Mouse (Mus musculus): ENCODE results near the gene Mttp.

The Mttp gene

DNA sequence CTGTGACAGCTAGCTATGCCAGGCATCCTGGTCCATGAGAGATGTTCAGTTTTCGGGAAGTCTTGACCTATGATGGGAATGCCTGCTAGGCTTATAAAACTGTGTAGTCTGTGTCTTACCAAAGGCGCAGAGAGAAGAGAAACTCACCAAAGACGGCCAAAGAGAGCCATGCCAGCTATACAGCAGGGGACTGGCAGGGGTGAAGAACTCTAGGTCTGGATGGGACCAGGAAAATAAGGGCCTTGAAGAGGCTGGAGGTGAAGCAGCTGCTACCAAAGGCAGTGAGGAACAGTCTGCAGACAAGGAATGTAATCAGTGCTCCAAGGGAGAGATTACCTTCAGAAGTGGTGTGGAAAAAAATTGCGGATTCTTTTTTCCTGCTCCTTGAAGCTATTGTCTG is 60.9 kb downstream of the Mttp start:
- no peak for DNase-seq (ENCODE audit: low spot score in 2 of 2)

DNA sequence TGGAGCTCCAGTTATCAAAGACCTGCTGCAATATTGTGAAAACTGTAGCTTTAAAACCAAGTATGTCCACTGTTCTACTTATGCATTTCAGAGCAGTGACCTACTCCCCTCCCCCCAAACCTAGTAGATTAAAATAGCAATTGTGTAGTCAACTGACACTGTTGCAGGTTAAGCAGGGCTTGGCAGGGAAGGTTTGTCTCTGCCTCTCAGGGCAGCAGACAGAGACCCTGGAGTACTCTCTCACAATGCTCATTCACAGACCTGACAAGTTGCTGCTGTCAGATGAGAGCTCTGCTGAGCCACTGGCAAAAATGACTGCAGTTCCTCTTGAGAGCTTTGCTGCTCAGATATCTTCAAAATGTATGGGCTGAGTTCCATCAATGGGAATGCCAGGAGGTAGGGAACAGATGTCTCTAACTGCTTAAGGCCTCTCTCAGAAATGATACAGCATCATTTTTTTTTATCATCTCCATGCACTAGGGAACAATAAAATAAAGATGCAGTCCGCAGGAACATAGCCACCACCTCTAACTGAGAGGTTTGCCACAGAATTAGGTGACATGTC is 61.6 kb downstream of the Mttp start:
- no peak for DNase-seq (ENCODE audit: low spot score in 2 of 2)

DNA sequence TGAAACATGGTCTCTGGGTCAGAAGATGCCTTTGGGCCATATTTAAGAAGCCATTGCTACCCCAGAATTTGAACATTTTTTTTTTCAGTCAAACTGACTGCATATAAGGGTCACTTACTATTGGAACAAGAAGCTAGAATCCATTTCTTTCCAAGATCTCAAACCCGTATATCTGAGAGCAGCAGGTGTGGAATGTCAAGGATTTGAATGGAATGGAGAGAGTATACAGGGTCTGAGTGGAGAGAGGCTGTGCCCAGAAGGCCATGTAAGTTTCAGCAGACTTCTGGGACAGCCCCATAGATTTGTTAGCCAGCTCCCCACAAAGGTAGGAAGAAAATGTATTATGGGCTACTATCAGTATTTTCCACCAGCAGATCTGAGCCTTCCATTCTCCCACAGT is 66.1 kb downstream of the Mttp start:
- no peak for DNase-seq (ENCODE audit: low spot score in 2 of 2)

DNA sequence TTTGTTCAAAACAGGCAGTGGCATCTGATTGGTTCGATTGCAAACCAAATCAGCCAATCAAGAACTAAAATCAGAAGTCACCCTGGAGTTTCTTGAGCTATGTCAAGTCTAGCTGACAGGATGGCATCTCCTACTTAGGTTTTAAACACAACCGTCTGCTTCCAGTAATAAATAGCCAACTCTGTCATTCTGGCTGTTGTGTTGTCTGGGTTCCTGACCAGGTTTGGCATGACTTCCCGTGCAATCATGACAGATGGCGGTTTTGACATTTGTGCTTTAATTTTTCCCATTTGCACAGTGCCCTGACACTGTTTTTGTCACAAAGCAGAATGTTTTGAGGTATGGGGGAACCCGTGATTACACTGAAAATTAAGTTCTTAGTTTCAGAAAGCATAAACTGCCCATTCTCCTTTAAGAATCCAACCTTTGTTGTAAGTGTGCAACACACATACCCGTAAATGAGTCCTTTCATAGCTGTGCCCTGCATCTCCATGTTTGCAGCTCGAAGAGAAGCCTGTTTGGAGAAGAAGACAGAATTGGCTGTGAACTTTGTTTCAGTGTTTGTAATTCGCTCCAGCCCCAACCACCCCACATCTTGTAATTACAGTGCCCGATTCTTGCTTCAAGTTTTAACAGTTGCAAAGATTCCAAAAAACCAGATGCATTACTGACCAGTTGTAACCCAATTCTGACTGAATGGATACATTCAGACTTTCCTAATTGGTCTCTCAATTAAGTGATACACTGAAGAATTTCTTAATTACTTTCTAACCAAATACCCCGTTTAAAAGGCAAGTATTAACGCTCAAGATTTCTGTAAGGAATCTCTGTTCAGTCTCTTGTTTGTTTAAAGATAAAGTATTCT is 67.1 kb downstream of the Mttp start:
- DNase-seq (ENCODE audit: low spot score in 2 of 2): no peak

DNA sequence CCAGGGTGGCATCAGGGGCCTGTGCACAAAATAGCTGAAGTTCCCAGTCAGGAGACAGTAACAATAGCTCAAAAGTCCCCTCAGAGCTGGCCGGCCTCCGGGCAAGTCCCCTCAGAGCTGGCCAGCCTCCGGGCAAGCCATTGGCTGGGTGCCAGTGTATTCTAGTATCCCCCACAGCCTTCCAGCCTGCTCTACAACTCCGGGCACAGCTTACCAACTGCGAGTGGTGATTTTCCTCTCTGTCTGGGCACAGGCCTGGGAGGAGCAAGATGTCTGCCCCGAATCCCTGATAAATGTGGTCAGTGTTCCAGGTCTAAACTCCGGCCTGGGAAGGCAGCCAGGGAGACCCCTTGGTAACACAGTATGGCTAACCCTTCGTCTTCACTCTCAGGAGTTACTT is 69.6 kb downstream of the Mttp start:
- no peak for DNase-seq (ENCODE audit: low spot score in 2 of 2)

DNA sequence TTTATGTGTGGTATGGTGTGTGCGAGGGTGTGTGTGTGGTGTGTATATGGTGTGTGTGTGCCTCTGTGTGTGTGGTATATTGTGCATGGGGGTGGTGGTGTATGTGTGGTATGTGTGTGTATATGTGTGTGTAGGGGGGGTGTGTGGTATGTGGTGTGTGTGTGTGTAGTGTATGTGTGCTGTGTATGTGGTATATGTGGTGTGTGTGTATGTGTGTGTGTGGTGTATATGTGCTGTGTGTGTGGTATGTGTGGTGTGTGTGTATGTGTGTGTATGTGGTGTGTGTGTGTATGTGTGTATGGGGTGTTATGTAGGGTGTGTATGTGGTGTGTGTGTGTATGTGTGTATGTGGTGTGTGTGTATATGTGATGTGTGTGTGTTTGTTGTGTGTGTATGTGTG is 70.6 kb downstream of the Mttp start:
- no peak for DNase-seq (ENCODE audit: low spot score in 2 of 2)

DNA sequence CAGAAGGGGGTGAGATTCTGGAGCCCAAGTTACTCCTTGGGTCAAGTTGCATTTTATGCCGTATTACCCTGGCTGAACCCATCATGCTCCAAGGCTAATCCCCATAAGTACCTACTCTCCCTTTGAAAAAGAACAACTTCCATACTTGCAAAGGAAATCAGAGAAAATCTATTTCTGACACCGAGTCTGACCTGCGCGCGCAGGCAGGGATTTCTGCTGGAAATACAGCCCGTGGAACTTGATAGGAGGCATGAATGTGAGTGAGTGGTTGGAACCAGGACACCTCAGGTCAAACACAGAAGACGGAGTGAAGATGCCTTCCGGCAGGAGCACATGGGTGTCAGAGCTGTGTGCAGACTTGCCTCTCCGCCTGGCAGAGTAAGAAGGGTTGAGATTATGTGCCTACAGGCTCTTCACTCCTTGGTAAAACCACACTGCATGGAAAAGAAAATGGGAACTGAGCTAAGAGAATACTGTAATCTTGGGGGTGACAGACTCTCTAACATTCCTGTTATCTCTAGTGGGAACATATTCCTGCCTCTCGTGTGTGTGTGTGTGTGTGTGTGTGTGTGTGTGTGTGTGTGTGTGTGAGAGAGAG is 73.2 kb downstream of the Mttp start:
- DNase-seq (ENCODE audit: low spot score in 2 of 2): no peak

DNA sequence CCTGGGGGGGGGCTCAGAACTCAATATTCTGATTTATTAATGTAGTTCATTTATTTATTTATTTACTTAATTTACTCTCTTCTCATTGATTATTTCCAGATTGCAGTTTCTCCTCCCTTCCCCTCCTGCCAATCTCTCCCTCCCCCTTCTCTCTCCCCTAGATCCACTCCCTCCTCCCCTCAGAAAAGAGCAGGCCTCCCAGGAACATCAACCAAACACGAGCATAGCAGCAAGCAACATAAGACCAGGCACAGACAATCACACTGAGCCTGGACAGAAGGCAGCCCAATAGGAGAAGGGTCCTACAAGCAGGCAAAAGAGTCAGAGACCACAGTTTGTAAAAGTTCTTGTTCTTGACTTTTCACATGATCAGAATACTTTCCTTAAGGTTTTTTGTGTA is 73.8 kb downstream of the Mttp start:
- DNase-seq (ENCODE audit: low spot score in 2 of 2): no peak

DNA sequence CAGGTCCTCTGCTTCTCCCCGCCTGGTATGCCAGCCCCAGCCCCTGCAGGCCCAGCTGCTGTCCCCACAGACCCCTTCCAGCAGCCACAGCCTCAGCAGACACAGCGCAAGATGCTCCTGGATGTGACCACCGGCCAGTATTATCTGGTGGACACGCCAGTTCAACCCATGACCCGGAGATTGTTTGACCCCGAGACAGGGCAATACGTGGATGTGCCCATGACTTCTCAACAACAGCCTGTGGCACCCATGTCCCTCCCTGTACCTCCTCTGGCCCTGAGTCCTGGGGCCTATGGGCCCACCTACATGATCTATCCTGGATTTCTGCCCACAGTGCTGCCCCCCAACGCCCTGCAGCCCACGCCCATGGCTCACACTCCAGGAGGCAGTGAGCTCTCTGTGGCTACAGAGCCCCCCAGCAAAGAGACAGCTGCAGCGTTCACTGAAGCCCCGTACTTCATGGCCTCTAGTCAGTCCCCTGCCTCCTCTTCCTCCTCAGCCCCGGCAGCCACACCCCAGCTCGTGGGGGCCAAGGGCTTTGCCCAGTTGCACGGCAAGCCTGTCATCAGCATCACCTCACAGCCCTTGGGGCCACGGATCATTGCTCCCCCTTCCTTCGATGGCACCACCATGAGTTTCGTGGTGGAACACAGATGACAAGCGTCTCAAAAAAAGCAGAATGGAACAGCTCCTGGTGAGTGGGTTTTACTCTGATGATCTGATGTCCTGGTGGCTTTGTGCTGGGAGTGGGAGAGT is 74.8 kb downstream of the Mttp start:
- DNase-seq (ENCODE audit: low spot score in 2 of 2): no peak

DNA sequence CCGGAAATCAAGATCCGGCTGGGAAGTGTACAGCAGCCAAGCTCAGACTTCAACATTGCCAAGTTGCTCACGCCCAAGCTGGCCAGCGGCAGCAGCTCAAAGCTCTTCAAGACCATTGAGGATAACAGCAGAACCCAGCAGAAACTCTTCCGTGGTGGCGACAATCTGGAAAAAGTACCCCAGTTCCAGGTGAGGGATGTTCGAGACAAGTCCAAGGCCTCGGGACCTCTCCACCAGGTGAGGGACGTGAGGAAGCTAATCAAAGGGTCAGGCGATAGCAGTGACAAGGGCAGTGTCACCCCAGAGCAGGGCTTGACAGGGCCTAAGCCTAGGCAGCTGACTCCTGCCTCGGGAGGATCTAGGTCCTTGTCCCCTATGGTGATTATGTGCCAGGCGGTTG is 76.7 kb downstream of the Mttp start:
- no peak for DNase-seq (ENCODE audit: low spot score in 2 of 2)

DNA sequence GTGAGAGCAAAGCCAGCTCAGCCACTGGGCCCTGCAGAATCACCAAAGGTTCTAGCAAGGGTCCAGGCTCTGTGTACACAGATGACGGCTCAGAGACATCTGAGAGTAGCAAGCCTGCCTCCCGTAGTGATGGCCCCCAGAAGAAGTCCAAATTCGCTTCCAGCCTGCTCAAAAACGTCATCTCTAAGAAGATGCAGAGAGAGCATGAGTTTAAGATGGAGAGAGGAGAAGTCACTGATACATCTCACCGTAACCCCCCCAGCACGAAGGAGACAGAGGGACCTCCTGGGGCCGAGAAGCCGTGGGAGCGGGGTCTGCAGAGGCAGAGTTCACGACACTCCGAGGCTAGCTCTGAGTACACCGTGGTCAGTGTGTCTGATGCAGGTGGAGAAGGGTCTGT is 77.5 kb downstream of the Mttp start, which contains the start of gene Gm5105:
Gene Gm5105 (minus strand): TSS at position 101 of the 400 bp plus-strand sequence.
- no peak for DNase-seq (ENCODE audit: low spot score in 2 of 2)

DNA sequence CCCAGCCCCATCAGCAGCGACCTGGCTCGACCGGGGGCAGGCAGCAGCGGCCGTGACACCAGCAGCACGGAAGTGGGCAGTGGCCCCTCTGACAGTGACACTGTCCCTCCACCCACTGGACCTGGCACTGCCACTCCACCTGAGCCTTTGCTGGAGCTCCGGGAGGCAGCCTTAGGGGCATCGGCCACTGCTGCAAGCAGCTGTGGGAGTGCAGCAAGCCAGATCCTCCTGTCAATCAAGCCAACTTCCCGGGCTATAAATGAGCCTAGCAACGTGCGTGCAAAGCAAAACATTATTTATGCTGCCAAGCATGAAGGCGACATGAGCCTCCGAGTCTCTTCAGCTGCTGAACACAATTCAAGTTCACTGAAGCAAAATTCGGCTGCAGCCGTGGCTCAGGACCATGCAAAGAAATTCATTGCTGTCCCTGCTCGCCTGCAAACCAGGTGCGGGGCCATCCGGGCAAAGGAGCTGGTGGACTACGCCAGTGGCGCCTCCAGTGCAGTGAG is 78.4 kb downstream of the Mttp start:
- no peak for DNase-seq (ENCODE audit: low spot score in 2 of 2)

DNA sequence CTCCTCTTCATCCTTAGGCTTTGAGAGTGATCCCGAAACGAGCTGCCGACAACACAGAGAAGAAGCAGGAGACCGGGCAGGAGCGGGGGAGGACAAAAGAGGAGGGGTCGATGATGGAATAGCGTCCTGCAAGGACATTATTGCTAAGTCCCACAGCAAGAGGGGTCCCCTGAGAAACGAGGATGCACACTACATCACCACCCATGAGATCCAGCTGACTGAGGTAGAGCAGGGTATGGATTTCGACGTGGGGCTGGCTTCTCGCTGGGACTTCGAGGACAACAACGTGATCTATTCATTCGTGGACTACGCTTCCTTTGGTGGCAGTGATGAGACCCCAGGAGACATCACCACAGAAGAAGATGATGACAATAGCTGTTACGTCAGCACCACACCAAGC is 78.8 kb downstream of the Mttp start:
- DNase-seq (ENCODE audit: low spot score in 2 of 2): no peak

DNA sequence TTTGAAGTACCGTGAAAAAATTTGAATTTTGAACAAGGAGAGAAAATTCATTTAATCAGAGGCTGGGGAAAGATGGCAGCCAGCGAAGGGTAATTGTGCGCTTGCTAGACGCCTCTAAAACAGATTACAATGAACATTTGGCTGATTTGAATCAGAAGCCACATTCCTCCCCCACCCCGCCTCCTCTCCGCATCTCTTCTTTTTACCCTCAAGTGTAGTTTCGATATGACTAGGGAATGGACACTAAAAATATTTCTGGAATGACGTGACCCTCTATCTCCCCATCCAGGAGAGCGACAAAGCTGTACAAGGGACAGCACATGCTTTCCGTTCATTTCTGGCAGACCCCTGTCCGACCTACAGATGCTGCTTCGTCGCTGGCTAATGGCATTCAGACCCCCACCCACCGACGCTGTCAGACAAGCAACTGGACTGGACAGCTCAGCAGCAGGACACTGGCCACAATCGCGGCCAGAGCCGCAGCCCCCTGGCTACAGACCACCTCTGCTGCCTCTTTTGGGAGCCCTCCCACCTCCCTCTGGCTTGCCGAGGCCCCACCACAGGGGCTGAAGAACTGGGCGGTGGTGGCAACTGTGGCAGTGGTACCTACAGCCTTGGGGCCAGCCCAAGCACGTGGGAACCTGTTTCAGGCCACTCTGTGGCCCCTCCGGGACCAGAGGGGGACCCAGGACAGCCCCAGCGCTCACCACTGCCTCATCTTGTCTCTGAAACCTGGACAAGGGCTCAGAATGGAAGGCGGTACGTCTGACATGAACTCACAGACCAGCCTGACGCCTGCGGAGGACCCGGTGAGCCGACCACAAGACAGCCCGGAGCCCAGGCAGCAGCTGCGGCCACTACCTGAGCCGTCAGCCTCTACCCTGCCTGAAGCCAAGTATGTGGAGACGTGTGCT is 79.8 kb downstream of the Mttp start, which contains the start of gene 1110002E22Rik:
Gene 1110002E22Rik (plus strand): TSS at position 321 of the 914 bp plus-strand sequence.
- DNase-seq (ENCODE audit: low spot score in 2 of 2): no peak

DNA sequence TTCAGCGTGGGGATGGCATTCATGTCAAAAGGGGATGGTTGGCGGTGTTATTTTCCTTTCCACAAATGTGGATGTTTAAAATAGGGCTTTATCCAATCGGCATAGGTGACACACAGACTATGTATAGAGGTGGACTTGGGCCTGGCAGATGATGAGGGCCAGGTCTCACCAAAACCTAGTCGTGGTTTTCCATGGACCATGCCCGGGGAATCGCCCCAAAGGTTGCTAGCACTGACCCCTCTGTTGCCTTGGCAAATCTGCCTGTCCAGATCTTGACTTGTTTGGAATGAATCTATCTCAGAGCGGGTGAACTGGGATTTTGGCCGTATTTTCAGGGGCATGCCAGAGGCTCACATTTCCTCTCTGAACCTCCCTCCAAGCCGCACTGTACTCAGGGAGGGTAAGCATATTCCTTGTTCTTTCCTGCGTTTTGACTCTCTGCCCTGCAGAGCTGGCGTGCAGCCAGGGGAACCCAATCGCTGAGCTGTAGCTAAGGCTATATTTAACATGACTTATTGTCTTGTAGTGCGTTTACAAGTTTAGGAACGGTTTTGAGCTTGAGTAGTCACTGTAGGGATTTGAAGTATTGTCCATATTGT is 80.9 kb downstream of the Mttp start:
- no peak for DNase-seq (ENCODE audit: low spot score in 2 of 2)

DNA sequence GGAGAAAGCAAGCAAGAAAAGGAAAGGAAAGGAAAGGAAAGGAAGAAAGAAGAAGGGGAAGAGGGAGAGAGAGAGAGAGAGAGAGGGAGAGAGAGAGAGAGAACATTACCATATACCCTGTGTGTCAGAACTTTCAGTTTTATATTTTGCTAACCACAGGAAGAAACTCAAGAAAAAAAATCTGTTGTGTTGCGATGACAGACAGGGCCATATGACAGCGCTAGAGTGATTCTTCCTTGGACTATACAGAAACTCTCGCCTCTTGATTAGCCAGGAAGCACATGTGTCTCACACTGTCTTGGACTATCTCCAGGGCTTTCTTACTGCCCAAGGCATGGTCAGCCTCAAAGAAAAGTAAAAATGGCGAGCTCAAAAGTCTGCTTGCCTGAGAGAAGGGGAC is 82.1 kb downstream of the Mttp start:
- no peak for DNase-seq (ENCODE audit: low spot score in 2 of 2)

DNA sequence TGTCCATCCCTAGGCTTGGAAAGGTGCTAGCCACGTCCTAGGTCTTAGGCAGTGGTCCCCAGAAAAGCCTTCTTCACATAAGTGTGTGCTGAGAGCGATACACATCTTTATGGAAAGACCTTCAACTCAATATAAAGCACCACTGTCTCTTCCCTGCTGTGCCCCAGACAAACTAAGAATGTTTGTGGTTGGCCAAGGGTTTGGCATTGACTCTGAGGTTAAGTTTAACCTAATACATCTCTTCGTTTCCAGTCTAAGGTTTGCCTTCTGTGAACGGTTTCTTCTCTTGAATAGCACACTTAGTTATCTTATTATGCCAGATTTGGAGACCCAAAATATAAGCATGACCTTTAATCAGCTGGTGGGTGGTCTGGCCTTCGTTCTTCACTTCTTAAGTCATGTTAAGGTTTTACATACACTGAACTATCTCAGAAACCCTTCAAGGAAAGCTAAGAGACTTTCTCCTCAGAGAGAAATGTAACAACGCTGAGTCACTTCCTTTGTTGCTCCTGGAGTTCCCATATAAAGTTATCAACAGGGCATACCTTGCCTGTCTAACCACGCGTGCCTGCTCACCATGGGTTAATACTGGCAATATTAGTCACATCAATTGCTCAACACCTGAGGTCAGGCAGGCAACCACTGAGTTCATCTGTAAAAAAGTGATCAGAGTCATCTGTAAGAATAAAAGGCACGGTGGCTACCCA is 83.4 kb downstream of the Mttp start:
- no peak for DNase-seq (ENCODE audit: low spot score in 2 of 2)

DNA sequence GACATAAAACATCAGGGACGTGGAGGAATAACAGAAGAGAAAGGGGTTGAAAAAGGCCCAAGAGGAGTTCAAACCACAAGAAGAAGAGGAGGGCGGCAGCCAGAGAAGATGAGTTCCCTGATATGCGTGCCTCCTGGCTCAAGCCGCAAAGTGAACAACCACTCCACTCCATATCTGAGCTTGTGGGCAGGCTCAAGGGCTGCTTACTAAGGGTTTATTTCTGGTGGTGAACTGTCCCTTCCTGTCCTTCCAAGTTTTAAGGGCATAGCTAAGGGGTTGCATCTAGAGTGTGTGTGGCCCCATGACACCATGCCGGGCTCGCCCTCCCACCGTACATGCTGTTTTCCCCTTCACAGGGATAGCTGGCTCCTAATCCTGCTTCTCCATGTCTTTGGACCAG is 84.3 kb downstream of the Mttp start:
- DNase-seq (ENCODE audit: low spot score in 2 of 2): no peak

DNA sequence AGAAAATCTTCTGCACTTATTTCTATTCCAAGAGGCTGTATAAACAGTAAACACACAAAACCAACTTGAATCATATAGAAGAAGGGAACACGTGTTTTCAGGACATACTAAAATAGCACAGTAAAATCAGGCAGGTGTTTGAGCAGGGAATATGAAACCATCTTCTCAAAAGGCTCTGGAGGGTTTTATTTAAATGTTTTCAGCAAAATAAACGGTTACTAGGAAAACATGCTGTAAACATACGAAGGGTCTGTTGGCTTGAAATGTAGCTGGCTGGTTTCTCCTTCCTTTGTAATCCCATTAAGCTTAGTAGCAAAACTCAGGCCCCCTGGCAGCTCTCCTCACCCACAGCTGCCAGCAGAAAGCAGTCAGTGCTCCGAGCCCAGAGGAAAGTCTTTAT is 86.5 kb downstream of the Mttp start:
- no peak for DNase-seq (ENCODE audit: low spot score in 2 of 2)

DNA sequence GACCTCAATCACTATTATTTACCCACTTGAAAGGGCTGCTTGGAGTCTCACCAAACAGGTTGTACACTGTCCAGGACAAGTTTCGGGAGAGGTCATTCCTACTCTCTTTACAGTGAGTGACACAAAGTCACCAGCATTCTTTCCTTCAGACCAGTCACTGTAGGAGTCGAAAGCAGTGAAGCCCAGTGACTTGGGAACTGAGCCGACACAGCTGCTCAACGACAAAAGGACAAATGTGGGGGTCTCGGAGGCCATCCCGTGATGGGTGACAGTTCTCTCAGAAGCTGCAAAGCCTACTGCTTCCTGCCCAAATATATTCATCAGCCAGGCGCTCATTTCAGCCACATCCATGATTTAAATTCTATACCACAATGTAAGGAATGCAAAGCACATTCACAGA is 87.8 kb downstream of the Mttp start:
- no peak for DNase-seq (ENCODE audit: low spot score in 2 of 2)

Data from spleen, postnatal 36 days (tissue).